Mouse (Mus musculus): Measurements from ENCODE around the gene Daam1.

Gene Daam1

DNA sequence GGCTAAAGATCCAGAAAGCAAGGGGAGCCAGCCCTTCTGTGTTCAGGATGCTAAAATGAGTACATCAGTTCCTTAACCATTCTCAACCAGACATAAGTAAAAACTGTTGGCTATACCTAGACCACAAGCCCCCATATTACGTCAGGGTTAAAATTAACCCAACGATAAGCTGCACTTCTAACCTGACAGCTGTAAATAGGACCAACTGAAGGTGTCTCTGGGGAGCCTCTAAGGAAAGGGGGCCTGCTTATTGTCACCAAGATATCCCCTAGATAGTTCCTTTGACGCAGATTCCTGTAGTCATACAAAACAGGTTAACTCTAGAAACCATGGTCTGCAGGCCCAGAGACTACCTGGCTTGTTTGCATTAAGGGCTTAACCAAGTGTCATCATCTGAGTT is 174.4 kb downstream of the Daam1 start:
- no peaks in the 10 kb centered on the region for H3K9me3 ChIP-seq (ENCODE audit: low read length)
- TF ChIP-seq CTCF (conservative IDR thresholded peaks at IDR 0.05; ENCODE audit: low read length) (no peak), POU5F1 (IDR thresholded peaks at IDR 0.05; ENCODE audit: borderline replicate concordance, low read length) (no peak), NANOG (IDR thresholded peaks at IDR 0.05; ENCODE audit: borderline replicate concordance, low read length) (no peak)
- no peaks in the 10 kb centered on the region for H3K27me3 ChIP-seq (ENCODE audit: insufficient read depth, low read length)
- no peak overlapping the region for H3K4me3 ChIP-seq (replicated peaks; ENCODE audit: low read length)
- H3K36me3 ChIP-seq (ENCODE audit: insufficient read depth, low read length) = no peaks in the 10 kb centered on the region
- H3K4me1 ChIP-seq (replicated peaks; ENCODE audit: low read depth, low read length) = peaks cover 15% of the 10 kb centered on the region

DNA sequence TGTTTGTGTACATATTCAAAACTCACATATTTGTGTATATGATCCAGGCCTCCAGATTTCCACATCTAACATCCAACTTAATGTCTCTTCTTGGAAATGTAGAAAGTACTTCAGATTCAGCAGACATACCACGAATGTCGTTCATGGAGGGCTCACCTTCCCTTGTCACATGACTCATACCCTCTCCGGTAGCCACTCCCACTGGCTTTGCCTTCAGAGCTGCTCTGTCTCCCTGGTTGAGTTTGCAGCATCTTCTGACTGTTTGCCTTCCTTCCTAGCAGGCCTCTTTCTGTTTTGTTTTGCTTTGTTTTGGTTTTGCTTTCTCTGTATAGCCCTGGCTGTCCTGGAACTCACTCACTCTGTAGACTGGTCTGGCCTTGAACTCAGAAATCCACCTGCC is 176.8 kb downstream of the Daam1 start:
- Histone ChIP-seq H3K4me1 (replicated peaks; ENCODE audit: low read depth, low read length) (peaks cover 27% of the 10 kb centered on the region), H3K4me3 (replicated peaks; ENCODE audit: low read length) (no peak overlapping the region), H3K27me3 (ENCODE audit: insufficient read depth, low read length) (no peaks in the 10 kb centered on the region), H3K9me3 (ENCODE audit: low read length) (no peaks in the 10 kb centered on the region), H3K36me3 (ENCODE audit: insufficient read depth, low read length) (no peaks in the 10 kb centered on the region)
- no peak for TF ChIP-seq NANOG (IDR thresholded peaks at IDR 0.05; ENCODE audit: borderline replicate concordance, low read length)
- no peak for TF ChIP-seq CTCF (conservative IDR thresholded peaks at IDR 0.05; ENCODE audit: low read length)
- TF ChIP-seq POU5F1 (IDR thresholded peaks at IDR 0.05; ENCODE audit: borderline replicate concordance, low read length) = no peak

DNA sequence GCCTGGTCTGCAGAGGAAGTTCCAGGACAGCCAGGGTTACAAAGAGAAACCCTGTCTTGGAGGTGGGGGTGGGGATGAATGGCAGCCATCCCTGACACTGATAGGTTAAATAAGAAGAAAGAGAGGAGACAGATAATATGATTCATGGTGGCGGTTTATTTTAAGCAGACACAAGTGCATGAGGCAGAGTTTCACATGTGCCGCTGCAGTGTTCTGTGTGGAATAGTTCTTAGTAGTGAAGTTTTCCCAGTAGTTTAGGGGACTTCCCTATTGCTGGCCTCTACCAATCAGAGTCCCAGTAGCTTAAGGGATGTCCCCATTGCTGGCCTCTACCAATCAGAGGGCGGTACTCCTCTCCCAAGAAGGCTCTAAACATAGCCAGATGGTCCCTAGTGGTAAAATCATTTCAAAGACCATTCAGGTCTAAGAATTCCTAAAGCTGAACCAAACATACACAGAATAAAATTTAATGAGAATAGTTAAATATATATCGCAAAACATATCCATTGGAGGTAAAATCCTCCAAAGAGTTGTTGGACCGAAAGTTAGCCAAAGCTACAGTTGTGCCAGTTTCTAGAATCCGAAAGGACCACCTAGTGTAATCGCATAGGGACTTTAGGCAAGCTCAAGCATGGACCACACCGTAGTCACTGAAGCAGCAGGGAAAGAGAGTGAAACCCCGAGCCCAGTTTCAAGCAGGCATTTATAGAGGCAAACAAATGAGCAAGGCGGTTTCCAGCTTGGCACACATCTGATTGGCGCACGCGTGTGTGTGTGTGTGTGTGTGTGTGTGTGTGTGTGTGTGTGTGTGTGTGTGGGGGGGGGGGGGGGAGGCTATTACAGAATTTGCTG is 178.4 kb downstream of the Daam1 start:
- Histone ChIP-seq H3K4me1 (replicated peaks; ENCODE audit: low read depth, low read length) (peaks cover 27% of the 10 kb centered on the region), H3K4me3 (replicated peaks; ENCODE audit: low read length) (no peak overlapping the region), H3K9me3 (ENCODE audit: low read length) (no peaks in the 10 kb centered on the region), H3K36me3 (ENCODE audit: insufficient read depth, low read length) (no peaks in the 10 kb centered on the region), H3K27me3 (ENCODE audit: insufficient read depth, low read length) (no peaks in the 10 kb centered on the region)
- no peak for TF ChIP-seq CTCF (conservative IDR thresholded peaks at IDR 0.05; ENCODE audit: low read length)
- no peak for TF ChIP-seq POU5F1 (IDR thresholded peaks at IDR 0.05; ENCODE audit: borderline replicate concordance, low read length)
- no peak for TF ChIP-seq NANOG (IDR thresholded peaks at IDR 0.05; ENCODE audit: borderline replicate concordance, low read length)

DNA sequence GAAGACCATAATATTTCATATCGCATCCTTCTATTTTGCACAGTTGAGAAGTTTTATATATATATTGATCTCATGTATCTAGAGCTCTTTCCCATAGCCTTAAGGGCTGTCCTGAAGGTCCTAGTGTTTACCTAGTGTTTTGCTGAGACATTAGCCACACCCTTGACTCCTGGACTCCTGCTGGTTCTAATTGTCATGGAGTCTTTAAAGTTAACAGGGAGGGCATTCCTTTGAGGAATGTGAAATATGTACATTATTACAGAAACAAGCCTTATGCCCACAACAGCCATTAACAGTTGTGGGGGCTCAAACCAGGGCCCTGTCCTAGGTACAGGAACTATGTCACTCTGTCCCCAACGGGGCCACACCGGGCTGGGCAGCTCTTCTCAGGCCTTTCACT is 180.5 kb downstream of the Daam1 start:
- Histone ChIP-seq H3K36me3 (ENCODE audit: insufficient read depth, low read length) (no peaks in the 10 kb centered on the region), H3K27me3 (ENCODE audit: insufficient read depth, low read length) (no peaks in the 10 kb centered on the region), H3K4me3 (replicated peaks; ENCODE audit: low read length) (no peak overlapping the region), H3K4me1 (replicated peaks; ENCODE audit: low read depth, low read length) (peaks cover 27% of the 10 kb centered on the region), H3K9me3 (ENCODE audit: low read length) (no peaks in the 10 kb centered on the region)
- TF ChIP-seq CTCF (conservative IDR thresholded peaks at IDR 0.05; ENCODE audit: low read length) (no peak), NANOG (IDR thresholded peaks at IDR 0.05; ENCODE audit: borderline replicate concordance, low read length) (peak; percentile 54; the same call in 1 of the 2 replicates), POU5F1 (IDR thresholded peaks at IDR 0.05; ENCODE audit: borderline replicate concordance, low read length) (no peak)

DNA sequence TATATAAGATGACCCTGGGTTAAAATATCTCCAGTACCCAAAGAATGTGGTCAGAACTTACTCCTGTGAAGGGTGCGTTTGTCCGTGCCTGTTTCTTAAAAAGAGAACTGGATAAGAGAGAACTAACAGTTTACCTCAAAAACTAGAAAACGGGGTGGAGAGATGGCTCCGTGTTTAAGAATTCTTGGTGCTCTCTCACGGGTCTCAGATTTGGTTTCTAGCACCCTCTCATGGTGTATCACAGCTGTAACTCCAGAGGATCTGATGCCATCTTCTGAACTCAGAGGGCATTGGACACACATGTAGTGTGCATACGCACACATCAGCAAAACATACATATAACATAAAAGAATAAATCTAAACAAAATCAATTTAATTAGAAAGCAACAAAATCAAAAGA is 181.2 kb downstream of the Daam1 start:
- no peak for TF ChIP-seq CTCF (conservative IDR thresholded peaks at IDR 0.05; ENCODE audit: low read length)
- TF ChIP-seq POU5F1 (IDR thresholded peaks at IDR 0.05; ENCODE audit: borderline replicate concordance, low read length) = no peak
- no peak for TF ChIP-seq NANOG (IDR thresholded peaks at IDR 0.05; ENCODE audit: borderline replicate concordance, low read length)

DNA sequence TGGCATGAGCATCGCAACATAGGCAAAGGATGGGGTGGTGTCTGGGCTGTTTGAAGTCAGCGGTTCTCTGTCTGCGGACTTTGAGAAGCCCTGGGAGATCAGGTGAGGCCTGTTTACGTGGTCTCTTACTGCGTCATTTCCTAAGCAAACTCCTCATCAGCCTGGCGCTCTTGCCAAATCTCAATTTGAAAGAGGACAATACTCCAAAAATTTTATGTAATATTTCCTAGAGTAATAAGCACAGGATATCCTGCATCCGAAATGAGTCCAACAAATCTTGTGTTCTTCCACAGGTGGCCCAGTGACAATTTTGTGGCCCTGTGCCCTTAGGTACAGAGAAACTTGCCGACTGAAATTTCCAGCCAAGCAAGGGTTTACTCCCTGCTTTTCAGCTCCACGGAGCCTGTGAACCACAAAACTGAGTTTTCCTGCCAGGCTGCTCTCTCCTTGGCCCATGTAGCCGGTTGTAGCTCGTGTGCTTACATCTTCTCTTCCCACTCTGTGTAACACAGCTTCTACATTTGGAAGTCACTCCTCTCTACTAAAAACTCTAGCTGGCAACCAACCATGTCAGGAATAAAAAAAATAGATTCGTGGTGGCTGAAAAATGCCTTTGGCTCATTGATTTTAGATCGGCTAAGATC is 183.0 kb downstream of the Daam1 start:
- Histone ChIP-seq H3K4me3 (replicated peaks; ENCODE audit: low read length) (no peak overlapping the region), H3K27me3 (ENCODE audit: insufficient read depth, low read length) (no peaks in the 10 kb centered on the region), H3K36me3 (ENCODE audit: insufficient read depth, low read length) (no peaks in the 10 kb centered on the region), H3K4me1 (replicated peaks; ENCODE audit: low read depth, low read length) (peaks cover 16% of the 10 kb centered on the region), H3K9me3 (ENCODE audit: low read length) (no peaks in the 10 kb centered on the region)
- no peak for TF ChIP-seq POU5F1 (IDR thresholded peaks at IDR 0.05; ENCODE audit: borderline replicate concordance, low read length)
- no peak for TF ChIP-seq NANOG (IDR thresholded peaks at IDR 0.05; ENCODE audit: borderline replicate concordance, low read length)
- no peak for TF ChIP-seq CTCF (conservative IDR thresholded peaks at IDR 0.05; ENCODE audit: low read length)

More for the DNA sequence above, 181.2 kb downstream of the Daam1 start:
- no peaks in the 10 kb centered on the region for H3K36me3 ChIP-seq (ENCODE audit: insufficient read depth, low read length)
- H3K4me3 ChIP-seq (replicated peaks; ENCODE audit: low read length) = no peak overlapping the region
- no peaks in the 10 kb centered on the region for H3K27me3 ChIP-seq (ENCODE audit: insufficient read depth, low read length)
- H3K9me3 ChIP-seq (ENCODE audit: low read length) = no peaks in the 10 kb centered on the region
- peaks cover 27% of the 10 kb centered on the region for H3K4me1 ChIP-seq (replicated peaks; ENCODE audit: low read depth, low read length)

DNA sequence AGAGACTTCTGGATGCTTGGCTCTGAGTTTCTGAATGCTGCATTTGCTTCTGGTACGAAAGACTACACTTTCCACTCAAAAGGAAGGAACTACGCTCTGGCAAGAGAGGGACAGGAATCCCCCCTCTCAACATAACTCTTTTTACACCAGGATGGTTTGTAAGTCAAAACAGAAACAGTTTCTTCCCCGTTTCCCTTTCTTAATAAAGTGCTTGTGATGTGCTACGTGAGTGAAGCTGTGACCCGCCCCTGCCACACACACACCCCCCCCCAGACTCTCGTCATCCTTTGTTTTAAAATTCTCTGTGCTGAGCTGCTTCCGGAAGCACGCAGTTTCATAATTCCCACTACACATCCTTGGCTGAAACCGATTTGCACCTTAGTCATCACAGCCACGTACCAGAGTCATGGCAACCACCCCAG is 183.5 kb downstream of the Daam1 start:
- Histone ChIP-seq H3K4me1 (replicated peaks; ENCODE audit: low read depth, low read length) (peaks cover 14% of the 10 kb centered on the region), H3K27me3 (ENCODE audit: insufficient read depth, low read length) (no peaks in the 10 kb centered on the region), H3K4me3 (replicated peaks; ENCODE audit: low read length) (no peak overlapping the region), H3K9me3 (ENCODE audit: low read length) (no peaks in the 10 kb centered on the region), H3K36me3 (ENCODE audit: insufficient read depth, low read length) (no peaks in the 10 kb centered on the region)
- TF ChIP-seq CTCF (conservative IDR thresholded peaks at IDR 0.05; ENCODE audit: low read length) = no peak
- TF ChIP-seq POU5F1 (IDR thresholded peaks at IDR 0.05; ENCODE audit: borderline replicate concordance, low read length) = no peak
- TF ChIP-seq NANOG (IDR thresholded peaks at IDR 0.05; ENCODE audit: borderline replicate concordance, low read length) = no peak

DNA sequence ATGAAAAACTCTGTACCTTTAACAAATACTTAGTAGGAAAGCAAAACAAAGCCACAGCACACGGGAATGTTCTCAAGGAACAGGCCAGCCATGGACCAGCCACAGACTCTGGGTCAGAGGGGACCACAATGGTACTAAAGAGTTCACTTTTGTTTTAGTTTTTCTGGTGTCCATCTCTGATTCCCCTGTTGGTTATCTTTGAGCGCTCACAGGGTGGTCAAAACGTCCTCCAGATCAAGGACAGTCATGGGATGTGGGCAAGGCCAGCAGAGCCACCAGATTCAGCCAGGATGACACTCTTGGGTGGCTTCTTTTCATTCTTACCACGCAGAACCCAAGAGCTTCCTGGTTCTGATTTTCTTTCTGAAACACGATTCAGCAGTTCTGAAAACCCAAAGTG is 184.4 kb downstream of the Daam1 start:
- Histone ChIP-seq H3K9me3 (ENCODE audit: low read length) (no peaks in the 10 kb centered on the region), H3K27me3 (ENCODE audit: insufficient read depth, low read length) (no peaks in the 10 kb centered on the region), H3K4me1 (replicated peaks; ENCODE audit: low read depth, low read length) (peaks cover 12% of the 10 kb centered on the region), H3K4me3 (replicated peaks; ENCODE audit: low read length) (no peak overlapping the region), H3K36me3 (ENCODE audit: insufficient read depth, low read length) (no peaks in the 10 kb centered on the region)
- TF ChIP-seq POU5F1 (IDR thresholded peaks at IDR 0.05; ENCODE audit: borderline replicate concordance, low read length) (no peak), NANOG (IDR thresholded peaks at IDR 0.05; ENCODE audit: borderline replicate concordance, low read length) (no peak), CTCF (conservative IDR thresholded peaks at IDR 0.05; ENCODE audit: low read length) (no peak)
